Mouse (Mus musculus): ENCODE data around the gene Asap3.
A peak's percentile ranks its signal among the peaks of the same experiment; 100 is the strongest.

DNA sequence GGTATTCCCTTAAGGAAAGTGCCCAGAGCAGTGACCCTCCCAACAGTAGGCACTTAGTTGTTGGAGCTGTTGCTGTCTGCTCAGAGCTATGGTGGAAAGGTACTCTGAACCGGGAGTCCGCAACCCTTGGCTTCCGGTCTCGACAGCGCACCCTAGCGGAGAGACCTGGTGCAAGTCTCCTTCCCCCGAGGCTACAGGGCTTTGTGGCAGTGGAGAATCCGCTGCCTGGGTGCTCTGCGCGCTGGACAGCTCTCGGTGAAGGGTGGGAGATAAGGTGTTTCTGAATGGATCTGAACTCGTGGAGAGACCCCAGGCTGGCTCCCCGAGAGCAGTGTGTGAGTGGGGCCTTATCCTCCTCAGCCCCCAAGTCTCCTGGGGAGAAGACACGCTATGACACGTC is 26.2 kb upstream of the Asap3 start:
- TF ChIP-seq CTCF (IDR thresholded peaks at IDR 0.05; ENCODE audit: insufficient read depth, low read length) = peak; percentile 83
- no peak for TF ChIP-seq POLR2A (IDR thresholded peaks at IDR 0.05; ENCODE audit: borderline replicate concordance, extremely low read depth, low read depth, low read length)
